Mouse (Mus musculus): ENCODE measurements around the gene Nmd3. TPM values are rescaled to one million over a fixed set of nuclear protein-coding genes. Genes with fewer than 3 reads are reported as not detected.

The Nmd3 gene
- polyA plus RNA-seq, 1 experiment from 2014 or later, result 65.7 TPM

Other genes with a start within 250 kb of the Nmd3 start
- 3.6 and 3.7 TPM in 2 replicates for gene B3galnt1, start 123.0 kb upstream of the Nmd3 start, polyA plus RNA-seq (2015; fragmentation: Nextera tagmentation; extraction: Ambion mirVana)
- gene Sptssb, start 138.0 kb downstream of the Nmd3 start, polyA plus RNA-seq (2015; fragmentation: Nextera tagmentation; extraction: Ambion mirVana), result 0.06 and 0.21 TPM in 2 replicates

All from liver, embryonic 15.5 days (tissue).